Mouse (Mus musculus) G1E (cell line): ENCODE data around the gene Ube2b. TPM values are rescaled to one million over a fixed set of nuclear protein-coding genes. Genes with fewer than 3 reads are reported as not detected.

ENCODE experiments used
- ATAC-seq: 2 replicates; pipeline ENCODE4 v1.8.0; 2016; ENCODE audit warnings: mild to moderate bottlenecking; ENCODE audit not compliant: insufficient number of reproducible peaks, poor library complexity, low FRiP score, severe bottlenecking; ENCODE audit errors: extremely low read depth
- DNase-seq: peaks from one replicate; pipeline ENCODE4 v3.0.0; 2012; ENCODE audit warnings: low spot score
- H3K27me3 ChIP-seq: 2 replicates; pipeline ENCODE4 v1.6.1; 2012; ENCODE audit warnings: mild to moderate bottlenecking, low read length, inconsistent platforms; ENCODE audit not compliant: insufficient read depth
- H3K36me3 ChIP-seq: replicated peaks from 2 replicates; pipeline ENCODE3; 2012; ENCODE audit warnings: mild to moderate bottlenecking, inconsistent platforms
- H3K4me1 ChIP-seq: 2 replicates; pipeline ENCODE4 v1.6.1; 2012; ENCODE audit warnings: low read depth, low read length, inconsistent platforms, mixed read lengths; ENCODE audit not compliant: insufficient read depth
- H3K4me3 ChIP-seq: 2 replicates; pipeline ENCODE4 v1.5.1; 2012; ENCODE audit warnings: low read depth, mild to moderate bottlenecking, inconsistent platforms, low read length, moderate library complexity, mixed read lengths
- H3K9me3 ChIP-seq: replicated peaks from 2 replicates; pipeline ENCODE4 v1.6.1; 2012; ENCODE audit warnings: inconsistent platforms
- CTCF ChIP-seq: IDR thresholded peaks from 2 replicates; pipeline ENCODE4 v1.5.1; 2012; ENCODE audit warnings: low read depth, low read length, inconsistent platforms, mixed read lengths
- GATA1 ChIP-seq: IDR thresholded peaks from 2 replicates; pipeline ENCODE4 v1.6.1; 2012; ENCODE audit warnings: borderline replicate concordance, low read length, inconsistent platforms, mixed read lengths
- GATA2 ChIP-seq: IDR thresholded peaks from 2 replicates; pipeline ENCODE4 v1.6.1; 2012; ENCODE audit warnings: low read depth, low read length, inconsistent platforms, borderline replicate concordance
- POLR2AphosphoS5 ChIP-seq: IDR thresholded peaks from 2 replicates; pipeline ENCODE4 v1.6.1; 2012; ENCODE audit warnings: low read depth, low read length, inconsistent platforms; ENCODE audit not compliant: insufficient replicate concordance
- TAL1 ChIP-seq: conservative IDR thresholded peaks from 2 replicates; pipeline ENCODE4 v1.6.1; 2012; ENCODE audit warnings: low read depth, low read length, inconsistent platforms, mixed read lengths
- polyA plus RNA-seq: library from polyadenylated mRNA; stranded (reverse); fragments of >175 nt; gene quantifications from 2 replicates; pipeline ENCODE4 v1.2.3, GENCODE M21; 2012
- total RNA-seq, 2 experiments: library from RNA; stranded (forward) in 1 of 2; stranded (reverse) in 1 of 2; fragments of 200-1000 nt in 1 of 2; fragments of >200 nt in 1 of 2; fragmentation: Nextera tagmentation in 1 of 2; gene quantifications; 2 replicates each; pipeline ENCODE4 v1.2.3; 2014 to 2017

Ube2b gene
- total and polyA plus RNA-seq, 3 experiments, result 73.4 to 120 (median 113) TPM

DNA sequence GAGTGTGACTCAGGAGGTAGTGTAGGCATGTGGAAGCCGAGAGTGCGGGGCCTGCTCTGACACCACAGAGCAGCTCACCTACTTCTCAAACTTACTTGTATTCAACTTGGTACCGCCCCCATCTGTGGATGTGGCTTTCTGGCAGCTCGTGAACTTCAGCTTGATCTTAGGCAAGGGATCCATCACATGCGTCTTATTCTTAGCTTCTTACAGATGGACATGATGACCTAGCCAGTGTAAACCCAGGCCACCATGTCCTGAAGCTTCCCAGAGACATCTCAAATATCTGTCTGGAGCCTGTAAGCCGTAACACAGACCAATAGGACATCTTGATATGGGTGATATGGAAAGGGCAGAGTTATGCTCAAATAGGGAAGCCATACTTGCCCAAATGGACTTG, 28.9 kb downstream of the Ube2b start:
- DNase-seq, result no peak
- H3K9me3 ChIP-seq, result no peaks in the 10 kb centered on the region
- H3K27me3 ChIP-seq, result no peaks in the 10 kb centered on the region; the same call in 1 of the 2 replicates
- peaks cover 77% of the 10 kb centered on the region for H3K36me3 ChIP-seq
- H3K4me1 ChIP-seq, result peaks cover 28% of the 10 kb centered on the region
- no peak for TF ChIP-seq TAL1
- no peak for TF ChIP-seq CTCF
- TF ChIP-seq POLR2AphosphoS5, result no peak
- no peak for TF ChIP-seq GATA1
- TF ChIP-seq GATA2, result no peak
- no peak for ATAC-seq
- no peak overlapping the region for H3K4me3 ChIP-seq

DNA sequence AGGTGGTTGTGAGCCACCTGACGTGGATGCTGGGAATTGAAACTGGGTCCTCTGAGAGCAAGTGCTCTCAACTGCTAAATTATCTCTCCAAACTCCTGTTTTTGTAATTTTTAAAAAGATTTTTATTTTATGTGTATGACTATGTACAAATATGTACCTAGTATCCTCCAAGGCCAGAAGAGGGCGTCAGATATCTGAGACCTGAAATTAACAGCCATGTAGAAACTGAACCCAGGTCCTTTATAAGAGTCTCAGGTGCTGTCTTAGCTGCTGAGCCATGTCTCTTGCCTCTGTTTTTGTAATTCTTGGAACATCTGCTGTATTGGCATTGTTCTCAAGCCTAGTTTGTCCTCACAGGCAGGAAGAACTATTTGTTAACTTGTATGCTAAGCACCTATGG, 31.1 kb downstream of the Ube2b start:
- TF ChIP-seq POLR2AphosphoS5, result no peak
- no peak for TF ChIP-seq CTCF
- TF ChIP-seq GATA1, result no peak
- Histone ChIP-seq H3K4me1 (peaks cover 28% of the 10 kb centered on the region), H3K36me3 (peaks cover 58% of the 10 kb centered on the region), H3K9me3 (no peaks in the 10 kb centered on the region), H3K4me3 (no peak overlapping the region), H3K27me3 (peaks cover 5% of the 10 kb centered on the region)
- DNase-seq, result no peak
- ATAC-seq, result no peak

DNA sequence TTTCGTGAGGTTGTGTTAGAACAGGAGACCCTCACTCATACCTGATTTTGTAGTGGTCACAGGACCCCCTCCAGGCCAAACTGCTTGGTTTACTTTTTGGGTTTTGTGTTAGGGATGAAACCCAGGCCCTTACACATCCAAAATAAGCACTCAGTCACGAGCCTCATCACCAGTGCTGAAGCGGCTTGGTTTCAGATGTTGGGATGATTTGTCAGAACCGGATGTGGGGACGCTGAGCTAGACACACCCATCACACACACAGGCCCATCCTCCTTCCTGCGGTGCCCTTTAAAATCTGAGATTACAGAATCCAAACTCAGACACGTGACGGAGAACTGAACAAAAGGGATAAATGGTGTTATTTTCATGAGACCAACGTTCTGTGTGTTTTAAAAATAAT, 31.7 kb downstream of the Ube2b start:
- Histone ChIP-seq H3K36me3 (peaks cover 52% of the 10 kb centered on the region), H3K9me3 (no peaks in the 10 kb centered on the region), H3K4me1 (peaks cover 28% of the 10 kb centered on the region), H3K4me3 (peak overlapping the region; percentile 21; the same call in 1 of the 2 replicates), H3K27me3 (peaks cover 5% of the 10 kb centered on the region)
- TF ChIP-seq GATA2 (no peak), GATA1 (no peak), CTCF (no peak), TAL1 (no peak), POLR2AphosphoS5 (no peak)
- ATAC-seq, result no peak
- DNase-seq, result no peak

DNA sequence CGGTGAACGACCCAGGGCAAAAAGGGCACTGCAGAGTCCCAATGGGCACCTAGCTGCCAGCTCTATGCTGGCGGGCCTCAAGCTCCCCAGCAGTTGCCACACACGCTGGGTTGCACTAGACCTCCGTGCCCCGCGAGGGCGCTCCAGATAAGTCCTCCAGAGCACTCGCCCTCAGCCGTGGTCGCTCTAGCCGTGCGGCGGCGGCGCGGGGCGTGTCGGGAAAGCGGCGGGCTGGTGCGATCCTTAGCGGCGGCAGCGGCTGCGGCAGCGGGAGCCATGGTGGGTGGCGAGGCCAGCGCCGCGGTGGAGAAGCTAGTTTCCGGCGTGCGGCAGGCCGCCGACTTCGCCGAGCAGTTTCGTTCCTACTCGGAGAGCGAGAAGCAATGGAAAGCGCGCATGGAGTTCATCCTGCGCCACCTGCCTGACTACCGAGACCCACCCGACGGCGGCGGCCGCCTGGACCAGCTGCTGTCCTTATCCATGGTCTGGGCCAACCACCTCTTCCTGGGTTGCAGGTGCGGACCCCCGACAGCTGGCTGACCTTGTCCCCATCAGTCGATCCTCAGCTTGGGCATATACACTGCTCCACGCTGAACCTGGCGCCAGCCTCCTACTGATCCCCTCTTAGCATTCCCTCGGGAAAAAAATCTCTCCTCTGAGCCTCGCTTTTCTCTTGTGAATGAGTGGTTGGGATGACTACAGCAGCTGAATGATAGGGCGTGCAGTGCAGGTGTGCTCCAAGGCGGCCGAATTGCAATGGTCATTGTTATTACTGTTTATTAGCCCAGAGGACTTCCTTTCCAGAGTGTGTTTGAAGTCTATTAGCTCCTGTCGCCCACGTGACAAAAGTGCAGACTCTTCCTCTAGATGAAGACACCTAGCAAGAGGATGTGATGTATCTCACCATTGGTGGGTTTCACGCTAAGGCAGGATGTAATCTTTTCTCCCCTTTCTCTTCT, 32.8 kb downstream of the Ube2b start, which contains the start of gene Cdkn2aipnl:
Gene Cdkn2aipnl (plus strand): TSS at position 219 of the 959 bp plus-strand sequence.
- H3K4me1 ChIP-seq, result peaks cover 25% of the 10 kb centered on the region
- H3K27me3 ChIP-seq, result peaks cover 12% of the 10 kb centered on the region
- H3K9me3 ChIP-seq, result no peaks in the 10 kb centered on the region
- peak within 1 kb of the TSS; percentile 96 for H3K4me3 ChIP-seq
- H3K36me3 ChIP-seq, result peaks cover 41% of the 10 kb centered on the region
- peak; percentile 79 for DNase-seq
- ATAC-seq, result peak; percentile 85
- peak; percentile 60 for TF ChIP-seq CTCF
- TF ChIP-seq POLR2AphosphoS5, result no peak

DNA sequence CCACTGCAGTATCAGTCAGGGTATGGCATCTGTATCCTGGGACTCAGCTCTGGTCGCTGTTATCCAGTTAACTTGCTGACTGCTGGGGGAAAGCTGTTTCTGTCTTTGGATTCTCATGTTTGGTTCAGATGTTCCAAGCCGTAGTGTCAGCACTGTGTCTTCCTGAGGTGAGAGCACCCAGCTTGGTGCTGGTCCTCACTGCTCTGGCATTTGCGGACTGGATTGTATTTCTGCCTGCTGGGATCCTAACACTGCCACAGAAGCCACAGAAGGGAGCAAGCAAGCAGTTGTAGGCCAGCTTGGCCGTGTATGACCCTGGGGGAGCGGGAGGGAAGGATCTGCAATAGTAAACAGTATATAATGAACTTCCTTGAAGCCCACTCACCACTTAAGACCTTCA, 33.9 kb downstream of the Ube2b start:
- TF ChIP-seq GATA1, result no peak
- ATAC-seq (no peak), DNase-seq (no peak)
- Histone ChIP-seq H3K4me3 (no peak overlapping the region), H3K36me3 (peaks cover 30% of the 10 kb centered on the region), H3K27me3 (peaks cover 18% of the 10 kb centered on the region), H3K9me3 (no peaks in the 10 kb centered on the region), H3K4me1 (peaks cover 25% of the 10 kb centered on the region)

DNA sequence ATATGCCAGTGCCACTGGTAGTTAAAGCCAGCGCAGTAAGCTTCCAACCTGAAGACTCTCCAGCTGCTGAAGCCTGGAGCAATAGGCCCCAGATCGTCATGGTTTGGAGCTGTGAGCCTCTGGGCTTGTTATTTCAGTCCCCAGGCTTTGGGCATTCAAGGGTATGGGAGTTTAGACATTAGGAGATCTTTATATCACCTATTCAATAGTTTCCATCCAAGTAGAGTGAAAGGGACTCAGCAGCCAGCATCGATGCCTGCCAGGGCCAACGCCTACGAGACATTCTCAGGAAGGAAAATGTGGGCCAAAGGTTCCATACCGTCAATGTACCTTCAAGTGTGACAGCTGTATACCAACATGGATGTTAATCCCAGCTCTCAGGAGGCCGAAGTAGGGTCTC, 38.3 kb downstream of the Ube2b start:
- no peaks in the 10 kb centered on the region for H3K36me3 ChIP-seq
- no peak for DNase-seq
- H3K4me1 ChIP-seq, result peaks cover 4% of the 10 kb centered on the region
- no peak for ATAC-seq
- no peak overlapping the region for H3K4me3 ChIP-seq
- H3K27me3 ChIP-seq, result peaks cover 24% of the 10 kb centered on the region
- peaks cover 5% of the 10 kb centered on the region; the same call in 1 of the 2 replicates for H3K9me3 ChIP-seq
- TF ChIP-seq POLR2AphosphoS5 (no peak), GATA2 (no peak), GATA1 (no peak)

DNA sequence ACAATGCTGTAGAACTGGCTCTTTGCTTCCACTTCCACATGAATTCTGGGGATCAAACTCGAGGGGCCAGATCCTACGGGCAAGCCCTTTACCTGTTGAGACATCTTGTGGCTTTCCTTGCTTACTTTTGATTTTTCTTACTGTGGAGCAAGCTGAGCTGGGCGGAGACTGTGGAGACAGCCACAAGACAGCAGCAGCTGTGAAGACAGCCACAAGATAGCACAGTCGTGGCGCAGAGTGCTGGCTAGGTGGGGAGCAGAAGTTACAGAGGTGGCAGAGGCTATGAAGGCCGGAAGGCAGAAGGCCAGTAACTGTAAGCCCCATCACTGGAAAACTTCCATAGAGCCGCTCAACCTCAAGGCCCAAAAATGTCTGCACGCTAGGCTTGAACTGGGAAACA, 38.8 kb downstream of the Ube2b start:
- no peak for TF ChIP-seq GATA1
- no peak for TF ChIP-seq CTCF
- no peak for TF ChIP-seq POLR2AphosphoS5
- no peak for TF ChIP-seq GATA2
- no peak for TF ChIP-seq TAL1
- ATAC-seq, result no peak
- peaks cover 5% of the 10 kb centered on the region; the same call in 1 of the 2 replicates for H3K9me3 ChIP-seq
- H3K4me3 ChIP-seq, result no peak overlapping the region
- H3K36me3 ChIP-seq, result no peaks in the 10 kb centered on the region
- H3K27me3 ChIP-seq, result peaks cover 26% of the 10 kb centered on the region
- no peaks in the 10 kb centered on the region; the same call in 1 of the 2 replicates for H3K4me1 ChIP-seq
- no peak for DNase-seq
